Mouse (Mus musculus) kidney, postnatal 0 days (tissue): ENCODE measurements at regions not wholly inside any gene's neighbourhood (a gene's known extent, or its start where the extent isn't known, plus 50 kb on each side); places are given as distances from the start of the nearest gene placed in this dataset.

ENCODE experiments used
- ATAC-seq: fragments of 200-750 bp; cut with Nextera tagmentation; replicated peaks from 2 replicates; pipeline ENCODE4 v1.8.0; 2017; ENCODE audit warnings: low read depth, moderate number of reproducible peaks, moderate TSS enrichment, moderate library complexity; ENCODE audit not compliant: low FRiP score
- DNase-seq: peaks from one replicate; pipeline ENCODE4 v3.0.0-alpha.2; 2016; ENCODE audit warnings: low spot score
- H3K27ac ChIP-seq: fragments of 300-500 bp; sonication (generic); 2 replicates; pipeline ENCODE4 v1.5.1; 2014; ENCODE audit warnings: mild to moderate bottlenecking
- H3K27me3 ChIP-seq: fragments of 300-500 bp; sonication (generic); 2 replicates; pipeline ENCODE4 v1.6.1; 2014; ENCODE audit warnings: low read length, mixed read lengths; ENCODE audit not compliant: insufficient read depth
- H3K36me3 ChIP-seq: fragments of 300-500 bp; sonication (generic); 2 replicates; pipeline ENCODE4 v1.6.1; 2014; ENCODE audit warnings: low read length, mixed read lengths; ENCODE audit not compliant: insufficient read depth
- H3K4me1 ChIP-seq: fragments of 300-500 bp; sonication (generic); replicated peaks from 2 replicates; pipeline ENCODE4 v1.6.1; 2014; ENCODE audit warnings: antibody characterized with exemption, low read length, mixed read lengths; ENCODE audit not compliant: insufficient read depth
- H3K4me2 ChIP-seq: fragments of 300-500 bp; sonication (generic); 2 replicates; pipeline ENCODE4 v1.6.1; 2014; ENCODE audit warnings: mild to moderate bottlenecking, low read length, moderate library complexity, mixed read lengths
- H3K4me3 ChIP-seq: fragments of 300-500 bp; sonication (generic); replicated peaks from 2 replicates; pipeline ENCODE4 v1.5.1; 2014; ENCODE audit warnings: low read depth, low read length
- H3K9ac ChIP-seq: fragments of 300-500 bp; sonication (generic); 2 replicates; pipeline ENCODE4 v1.6.1; 2014; ENCODE audit warnings: low read depth, low read length
- H3K9me3 ChIP-seq: fragments of 300-500 bp; sonication (generic); replicated peaks from 2 replicates; pipeline ENCODE4 v1.6.1; 2016; ENCODE audit warnings: low read length, inconsistent platforms, mixed read lengths
- CTCF ChIP-seq: IDR thresholded peaks from 2 replicates; pipeline ENCODE4 v1.5.1; 2016; ENCODE audit warnings: antibody characterized with exemption, low read depth, mild to moderate bottlenecking, moderate library complexity
- WGBS: fragments of 180-500 bp; shearing (Covaris S2); extraction: QIAGEN DNeasy Blood & Tissue Kit; methylation state at CpG from one replicate; pipeline ENCODE4 v1.1.7; 2014; 5-methylcytosine and 5-hydroxymethylcytosine counted together

GRCm38 (mm10) chr14:104053697-104054096 lies 209.5 kb upstream of the Ednrb start:
- DNase-seq (no peak), ATAC-seq (no peak)
- no peak for TF ChIP-seq CTCF
- 76% methylated on average over 1 of the region's 1 CpGs for WGBS
- H3K9me3 ChIP-seq = no peaks in the 10 kb centered on the region
- H3K4me2 ChIP-seq = no peak overlapping the region
- no peaks in the 10 kb centered on the region for H3K36me3 ChIP-seq
- H3K4me3 ChIP-seq = no peak overlapping the region
- H3K27me3 ChIP-seq = no peaks in the 10 kb centered on the region
- no peak overlapping the region for H3K27ac ChIP-seq
- no peaks in the 10 kb centered on the region for H3K4me1 ChIP-seq
- no peak overlapping the region for H3K9ac ChIP-seq

GRCm38 (mm10) chr14:104038628-104039325 lies 194.6 kb upstream of the Ednrb start:
- 10% methylated on average over 13 of the region's 13 CpGs for WGBS
- peak; percentile 91 for TF ChIP-seq CTCF
- H3K9ac ChIP-seq = no peak overlapping the region
- DNase-seq (peak; percentile 90), ATAC-seq (peak; percentile 43; the same call in 1 of the 2 replicates)
- H3K27ac ChIP-seq = no peak overlapping the region
- H3K9me3 ChIP-seq = no peaks in the 10 kb centered on the region
- H3K36me3 ChIP-seq = no peaks in the 10 kb centered on the region
- H3K4me2 ChIP-seq = no peak overlapping the region
- H3K4me3 ChIP-seq = no peak overlapping the region
- H3K27me3 ChIP-seq = no peaks in the 10 kb centered on the region
- no peaks in the 10 kb centered on the region for H3K4me1 ChIP-seq

- no peaks in the 10 kb centered on the region for H3K27me3 ChIP-seq
- no peaks in the 10 kb centered on the region for H3K36me3 ChIP-seq
- no peak for ATAC-seq
- H3K4me2 ChIP-seq = no peak overlapping the region
- WGBS = 27% methylated on average over 1 of the region's 1 CpGs
- H3K4me3 ChIP-seq = no peak overlapping the region
- H3K9ac ChIP-seq = no peak overlapping the region
- H3K27ac ChIP-seq = no peak overlapping the region
- H3K4me1 ChIP-seq = no peaks in the 10 kb centered on the region
- no peaks in the 10 kb centered on the region for H3K9me3 ChIP-seq
- peak; percentile 74 for TF ChIP-seq CTCF
- DNase-seq = peak; percentile 69
Observed at GRCm38 (mm10) chr14:104033606-104034005, 189.4 kb upstream of the Ednrb start.

- 0 out of 2 replicates have a peak, but pooled peaks cover 3% of the 10 kb centered on the region for H3K4me1 ChIP-seq
- DNase-seq (peak; percentile 78), ATAC-seq (0 out of 2 replicates have a peak, but pooled peaks have one; percentile 30)
- no peak overlapping the region for H3K9ac ChIP-seq
- H3K36me3 ChIP-seq = no peaks in the 10 kb centered on the region
- peak overlapping the region; percentile 7; the same call in 1 of the 2 replicates for H3K4me2 ChIP-seq
- no peak for TF ChIP-seq CTCF
- WGBS = 27% methylated on average over 11 of the region's 11 CpGs
- H3K27me3 ChIP-seq = no peaks in the 10 kb centered on the region
- H3K9me3 ChIP-seq = no peaks in the 10 kb centered on the region
- no peak overlapping the region for H3K4me3 ChIP-seq
- no peak overlapping the region for H3K27ac ChIP-seq
Observed at GRCm38 (mm10) chr14:104030784-104031470, 186.7 kb upstream of the Ednrb start.

GRCm38 (mm10) chr14:104029668-104030530 lies 185.7 kb upstream of the Ednrb start:
- no peak for TF ChIP-seq CTCF
- WGBS = 40% methylated on average over 20 of the region's 20 CpGs

GRCm38 (mm10) chr14:104027900-104028285 lies 183.7 kb upstream of the Ednrb start:
- H3K27ac ChIP-seq = no peak overlapping the region
- no peak overlapping the region for H3K9ac ChIP-seq
- ATAC-seq = no peak
- no peaks in the 10 kb centered on the region for H3K9me3 ChIP-seq
- no peaks in the 10 kb centered on the region for H3K36me3 ChIP-seq
- H3K27me3 ChIP-seq = no peaks in the 10 kb centered on the region
- no peak for TF ChIP-seq CTCF
- 0 out of 2 replicates have a peak, but pooled peaks cover 3% of the 10 kb centered on the region for H3K4me1 ChIP-seq
- H3K4me3 ChIP-seq = no peak overlapping the region
- no peak overlapping the region for H3K4me2 ChIP-seq
- 91% methylated on average over 8 of the region's 8 CpGs for WGBS
- no peak for DNase-seq

More at GRCm38 (mm10) chr14:104029668-104030530, 185.7 kb upstream of the Ednrb start:
- Histone ChIP-seq H3K9me3 (no peaks in the 10 kb centered on the region), H3K27ac (no peak overlapping the region), H3K4me3 (no peak overlapping the region), H3K4me2 (no peak overlapping the region), H3K4me1 (0 out of 2 replicates have a peak, but pooled peaks cover 3% of the 10 kb centered on the region), H3K36me3 (no peaks in the 10 kb centered on the region), H3K9ac (no peak overlapping the region), H3K27me3 (no peaks in the 10 kb centered on the region)
- ATAC-seq = no peak
- no peak for DNase-seq
